Mouse (Mus musculus) myocyte (in vitro differentiated cells): Measurements from ENCODE around the gene Lhx5.

Source experiments
- CEBPB ChIP-seq: IDR thresholded peaks from 2 replicates; pipeline ENCODE4 v1.6.1; 2011; ENCODE audit warnings: mild to moderate bottlenecking, moderate library complexity; ENCODE audit not compliant: poor library complexity, insufficient read depth, severe bottlenecking
- E2F4 ChIP-seq: IDR thresholded peaks from one replicate; pipeline ENCODE4 v1.6.1; 2011; ENCODE audit warnings: mild to moderate bottlenecking, control low read depth, moderate library complexity; ENCODE audit not compliant: insufficient read depth
- MAX ChIP-seq: IDR thresholded peaks from one replicate; pipeline ENCODE4 v1.6.1; 2011; ENCODE audit warnings: low read depth, mild to moderate bottlenecking, control low read depth
- MYOD1 ChIP-seq, 3 experiments: IDR thresholded peaks; one replicate each; pipeline ENCODE4 v1.6.1; 2011; ENCODE audit warnings: control low read depth in 2 of 3, low read depth in 2 of 3, mild to moderate bottlenecking in 2 of 3, moderate library complexity in 1 of 3; ENCODE audit not compliant: insufficient read length in 2 of 3, control insufficient read depth in 1 of 3
- MYOG ChIP-seq, 3 experiments: IDR thresholded peaks; one replicate each; pipeline ENCODE4 v1.6.1; 2011; ENCODE audit warnings: control low read depth in 2 of 3, low read depth in 2 of 3, mild to moderate bottlenecking in 2 of 3; ENCODE audit not compliant: insufficient read length in 2 of 3, control insufficient read depth in 1 of 3, insufficient read depth in 1 of 3
- POLR2A ChIP-seq: IDR thresholded peaks from one replicate; pipeline ENCODE4 v1.6.1; 2011; ENCODE audit warnings: low read depth, mild to moderate bottlenecking, control low read depth, moderate library complexity; ENCODE audit not compliant: insufficient read length
- POLR2AphosphoS2 ChIP-seq: IDR thresholded peaks from one replicate; pipeline ENCODE4 v1.6.1; 2011; ENCODE audit warnings: low read depth, control low read depth; ENCODE audit not compliant: insufficient read length
- REST ChIP-seq: IDR thresholded peaks from one replicate; pipeline ENCODE4 v1.6.1; 2011; ENCODE audit warnings: mild to moderate bottlenecking, control low read depth, moderate library complexity; ENCODE audit not compliant: insufficient read depth, insufficient read length
- TCF12 ChIP-seq: IDR thresholded peaks from one replicate; pipeline ENCODE4 v1.6.1; 2011; ENCODE audit warnings: mild to moderate bottlenecking, control low read depth; ENCODE audit not compliant: poor library complexity, insufficient read depth, severe bottlenecking
- USF1 ChIP-seq: IDR thresholded peaks from one replicate; pipeline ENCODE4 v1.6.1; 2011; ENCODE audit warnings: low read depth, mild to moderate bottlenecking, control low read depth, moderate library complexity

DNA sequence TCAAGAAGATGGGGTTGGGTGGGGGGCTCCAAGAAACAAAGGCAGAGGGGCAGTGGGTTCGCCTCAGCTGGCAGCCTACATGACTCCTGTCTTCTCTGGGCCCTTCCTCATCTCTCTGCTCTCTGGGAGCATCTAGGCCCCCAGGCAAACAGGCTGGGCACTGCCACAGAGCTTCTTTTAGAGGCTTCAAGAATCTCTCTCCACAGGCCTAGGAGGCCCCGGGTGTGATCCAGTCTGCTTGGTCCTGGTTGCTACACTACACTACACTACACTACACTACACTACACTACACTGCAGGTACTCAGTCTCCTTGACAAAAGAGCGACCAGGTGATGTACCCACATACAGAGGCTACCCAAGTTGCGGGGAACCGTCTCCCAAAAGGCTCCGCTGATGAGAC is 1.8 kb upstream of the Lhx5 start:
- no peak for TF ChIP-seq POLR2A
- no peak for TF ChIP-seq MAX
- no peak for TF ChIP-seq MYOD1 (IDR thresholded peaks at IDR 0.05; ENCODE audit: control insufficient read depth in 1 of 3, insufficient read length in 2 of 3, low read depth in 2 of 3)
- no peak for TF ChIP-seq TCF12
- TF ChIP-seq CEBPB: no peak
- no peak for TF ChIP-seq MYOG (IDR thresholded peaks at IDR 0.05; ENCODE audit: control insufficient read depth in 1 of 3, insufficient read depth in 1 of 3, insufficient read length in 2 of 3, low read depth in 2 of 3)
- TF ChIP-seq USF1: no peak
- TF ChIP-seq REST: no peak
- TF ChIP-seq POLR2AphosphoS2: no peak
- TF ChIP-seq E2F4: no peak
